Mouse (Mus musculus): ENCODE data around the gene H2afy. TPM values are rescaled to one million over a fixed set of nuclear protein-coding genes. Genes with fewer than 3 reads are reported as not detected.
A peak's percentile ranks its signal among the peaks of the same experiment; 100 is the strongest.

Gene H2afy
- polyA plus RNA-seq, 1 experiment from 2014 or later, result 120 TPM

GRCm38 (mm10) chr13:56026623-56027022 is 109.5 kb downstream of the H2afy start:
- H3K4me3 ChIP-seq (ENCODE audit: low read length), result no peak overlapping the region
- no peak overlapping the region for H3K9ac ChIP-seq (ENCODE audit: low read length)
- H3K36me3 ChIP-seq (ENCODE audit: control insufficient read depth, insufficient read depth), result no peaks in the 10 kb centered on the region
- H3K27me3 ChIP-seq (ENCODE audit: control insufficient read depth, insufficient read depth, low read length), result no peaks in the 10 kb centered on the region
- no peak; the same call in 1 of the 2 replicates for ATAC-seq (replicated peaks; ENCODE audit: extremely low read depth, insufficient read depth, low FRiP score)
- 41% methylated on average over 5 of the region's 5 CpGs for WGBS
- H3K27ac ChIP-seq (ENCODE audit: low read length), result no peak overlapping the region
- no peaks in the 10 kb centered on the region for H3K9me3 ChIP-seq (replicated peaks; ENCODE audit: control insufficient read depth, low read length)
- no peak overlapping the region for H3K4me2 ChIP-seq (ENCODE audit: low read depth, low read length)
- H3K4me1 ChIP-seq (ENCODE audit: control insufficient read depth, insufficient read depth, low read length), result peaks cover 8% of the 10 kb centered on the region; the same call in 1 of the 2 replicates

- H3K27me3 ChIP-seq (ENCODE audit: control insufficient read depth, insufficient read depth, low read length), result no peaks in the 10 kb centered on the region
- ATAC-seq (replicated peaks; ENCODE audit: extremely low read depth, insufficient read depth, low FRiP score), result no peak
- 68% methylated on average over 7 of the region's 7 CpGs for WGBS
- H3K4me3 ChIP-seq (ENCODE audit: low read length), result no peak overlapping the region
- peaks cover 8% of the 10 kb centered on the region; the same call in 1 of the 2 replicates for H3K4me1 ChIP-seq (ENCODE audit: control insufficient read depth, insufficient read depth, low read length)
- H3K4me2 ChIP-seq (ENCODE audit: low read depth, low read length), result no peak overlapping the region
- H3K36me3 ChIP-seq (ENCODE audit: control insufficient read depth, insufficient read depth), result no peaks in the 10 kb centered on the region
- H3K9ac ChIP-seq (ENCODE audit: low read length), result no peak overlapping the region
- H3K9me3 ChIP-seq (replicated peaks; ENCODE audit: control insufficient read depth, low read length), result no peaks in the 10 kb centered on the region
- H3K27ac ChIP-seq (ENCODE audit: low read length), result no peak overlapping the region
These were observed 110.1 kb downstream of the H2afy start for GRCm38 (mm10) chr13:56026026-56026425.

GRCm38 (mm10) chr13:56025027-56025410 is 111.1 kb downstream of the H2afy start:
- Histone ChIP-seq H3K36me3 (ENCODE audit: control insufficient read depth, insufficient read depth) (no peaks in the 10 kb centered on the region), H3K27me3 (ENCODE audit: control insufficient read depth, insufficient read depth, low read length) (no peaks in the 10 kb centered on the region), H3K4me3 (ENCODE audit: low read length) (no peak overlapping the region), H3K4me1 (ENCODE audit: control insufficient read depth, insufficient read depth, low read length) (peaks cover 8% of the 10 kb centered on the region; the same call in 1 of the 2 replicates), H3K9me3 (replicated peaks; ENCODE audit: control insufficient read depth, low read length) (no peaks in the 10 kb centered on the region), H3K4me2 (ENCODE audit: low read depth, low read length) (peak overlapping the region; percentile 33; the same call in 1 of the 2 replicates), H3K27ac (ENCODE audit: low read length) (no peak overlapping the region), H3K9ac (ENCODE audit: low read length) (no peak overlapping the region)
- no peak for ATAC-seq (replicated peaks; ENCODE audit: extremely low read depth, insufficient read depth, low FRiP score)
- 44% methylated on average over 14 of the region's 14 CpGs for WGBS

GRCm38 (mm10) chr13:56024410-56025026 is 111.6 kb downstream of the H2afy start:
- H3K4me1 ChIP-seq (ENCODE audit: control insufficient read depth, insufficient read depth, low read length), result peaks cover 8% of the 10 kb centered on the region; the same call in 1 of the 2 replicates
- H3K27ac ChIP-seq (ENCODE audit: low read length), result no peak overlapping the region
- 44% methylated on average over 14 of the region's 14 CpGs for whole genome bisulfite sequencing
- no peak for ATAC-seq (replicated peaks; ENCODE audit: extremely low read depth, insufficient read depth, low FRiP score)
- no peaks in the 10 kb centered on the region for H3K9me3 ChIP-seq (replicated peaks; ENCODE audit: control insufficient read depth, low read length)
- H3K9ac ChIP-seq (ENCODE audit: low read length), result no peak overlapping the region
- no peak overlapping the region for H3K4me3 ChIP-seq (ENCODE audit: low read length)
- no peaks in the 10 kb centered on the region for H3K27me3 ChIP-seq (ENCODE audit: control insufficient read depth, insufficient read depth, low read length)
- peak overlapping the region; percentile 33; the same call in 1 of the 2 replicates for H3K4me2 ChIP-seq (ENCODE audit: low read depth, low read length)
- no peaks in the 10 kb centered on the region for H3K36me3 ChIP-seq (ENCODE audit: control insufficient read depth, insufficient read depth)

Other genes with a start within 250 kb of the H2afy start
- gene Tifab, start 42.5 kb upstream of the H2afy start, polyA plus RNA-seq (2015; fragmentation: Nextera tagmentation; extraction: Ambion mirVana), result 1.4 and 2.3 TPM in 2 replicates
- gene Neurog1, start 115.8 kb upstream of the H2afy start, polyA plus RNA-seq (2015; fragmentation: Nextera tagmentation; extraction: Ambion mirVana), result not detected in 2 replicates
- 0.54 and 1.9 TPM in 2 replicates for gene Cxcl14, start 160.2 kb upstream of the H2afy start, polyA plus RNA-seq (2015; fragmentation: Nextera tagmentation; extraction: Ambion mirVana)

Measured in heart, embryonic 16.5 days (tissue).